Mouse (Mus musculus) left cerebral cortex, adult 11 months (tissue): Measurements from ENCODE around the gene Ntsr1.

Experiments used
- DNase-seq: peaks from one replicate; pipeline ENCODE4 v3.0.0; 2022; ENCODE audit warnings: low spot score

Ntsr1 gene

DNA sequence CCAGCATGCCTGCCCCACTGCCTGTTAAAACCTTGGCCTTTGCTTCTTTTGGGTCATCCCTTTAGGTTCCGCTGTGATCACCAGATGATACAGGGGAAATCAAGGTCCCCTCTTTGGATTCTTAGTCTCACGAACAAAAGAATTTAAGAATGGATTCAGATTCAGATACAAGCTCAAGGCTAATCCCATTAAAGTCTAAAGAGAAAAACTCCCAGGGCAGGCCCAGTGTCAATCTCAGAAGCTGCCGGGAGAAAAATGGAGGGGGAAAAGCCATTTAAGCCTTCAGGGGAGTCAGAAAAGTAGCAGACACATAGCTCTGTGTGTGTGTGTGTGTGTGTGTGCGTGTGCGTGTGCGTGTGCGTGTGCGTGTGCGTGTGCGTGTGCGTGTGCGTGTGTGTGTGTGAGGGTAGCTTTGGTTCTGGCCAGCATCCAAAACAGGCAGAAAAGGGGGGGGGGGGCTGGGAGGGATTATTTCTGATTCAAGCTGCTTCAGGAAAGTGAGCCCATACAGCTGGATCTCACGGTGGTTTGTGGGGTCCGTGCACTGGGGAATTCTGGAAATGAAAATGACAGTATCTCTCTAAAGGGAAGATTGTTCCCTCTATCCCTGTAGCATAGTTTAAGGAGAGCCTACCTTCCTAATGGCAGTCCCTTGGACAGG, 8.8 kb downstream of the Ntsr1 start:
- DNase-seq = no peak

DNA sequence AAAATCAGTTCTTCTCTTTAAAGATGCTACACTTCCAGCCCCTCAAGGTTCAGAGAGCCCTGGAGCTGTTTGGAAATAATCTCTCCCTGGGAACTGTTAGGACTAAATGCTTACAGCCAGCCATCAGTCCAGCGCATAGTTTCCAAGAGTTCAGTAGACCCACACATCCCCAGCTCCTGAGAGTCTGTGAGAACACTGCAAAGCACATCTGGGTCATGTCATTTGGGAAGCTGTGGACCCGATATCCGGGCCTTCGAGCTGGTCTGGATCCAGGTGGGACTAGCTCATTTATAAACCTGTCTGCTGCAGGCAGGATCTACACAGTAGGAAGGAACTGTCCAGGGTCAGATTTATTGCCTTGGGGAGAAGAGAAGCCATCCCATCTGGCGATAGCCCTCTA, 11.1 kb downstream of the Ntsr1 start:
- no peak for DNase-seq

DNA sequence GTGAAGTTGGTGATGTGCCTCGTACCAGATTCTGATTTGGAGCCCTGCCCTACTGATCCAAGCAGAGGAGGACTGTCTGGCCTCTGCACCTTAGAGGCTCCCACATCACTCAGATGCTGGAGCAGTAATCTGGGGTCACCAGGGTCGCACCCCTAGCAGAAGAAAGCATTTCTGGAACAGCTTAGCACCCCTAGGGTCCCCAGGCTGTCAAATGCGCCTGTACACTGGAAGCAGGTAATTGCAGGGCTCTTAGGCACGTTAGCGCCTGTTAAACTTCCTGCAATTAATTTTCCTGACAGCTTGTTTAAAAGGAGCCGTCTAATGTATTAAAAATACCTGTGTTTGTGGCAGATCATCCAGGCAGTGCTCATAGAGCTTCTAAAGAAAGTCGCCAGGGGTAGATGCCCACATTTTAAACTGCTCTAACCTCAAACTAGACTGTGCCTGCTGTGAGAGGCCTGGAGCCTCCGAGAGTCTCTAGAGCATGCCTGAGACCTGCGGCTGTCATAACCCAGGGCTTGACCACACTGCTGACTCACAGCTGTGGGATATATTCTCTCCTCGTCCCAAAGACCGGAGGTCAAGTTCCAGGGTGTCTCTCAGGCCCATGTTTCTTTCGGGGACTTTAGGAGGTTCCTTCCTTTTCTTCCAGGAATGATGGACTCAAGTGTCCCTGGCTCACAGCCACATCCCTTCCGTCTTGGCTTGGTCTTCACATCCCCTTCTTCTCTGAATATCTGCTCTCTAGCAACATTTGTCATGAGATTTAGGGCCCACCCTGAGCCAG, 12.3 kb downstream of the Ntsr1 start:
- DNase-seq = no peak

DNA sequence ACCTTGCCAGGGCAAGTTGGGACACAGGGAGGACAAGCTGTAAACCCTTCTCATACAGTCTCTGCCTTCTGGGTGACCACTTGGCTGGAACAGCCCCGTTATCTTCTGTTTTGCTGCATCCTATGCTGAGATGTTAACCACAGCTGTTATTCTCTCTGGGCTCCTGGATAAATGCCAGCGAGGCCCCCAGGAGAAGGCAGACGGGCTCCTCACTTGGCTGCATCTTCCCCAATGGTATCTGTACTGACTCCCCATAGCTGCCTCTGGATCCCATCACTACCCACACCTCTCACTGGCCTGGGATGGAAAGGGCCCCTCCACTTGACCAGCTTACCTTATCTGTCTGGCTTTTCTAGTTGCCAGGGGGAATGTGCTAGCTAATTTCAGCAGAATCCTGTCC, 13.2 kb downstream of the Ntsr1 start:
- no peak for DNase-seq

DNA sequence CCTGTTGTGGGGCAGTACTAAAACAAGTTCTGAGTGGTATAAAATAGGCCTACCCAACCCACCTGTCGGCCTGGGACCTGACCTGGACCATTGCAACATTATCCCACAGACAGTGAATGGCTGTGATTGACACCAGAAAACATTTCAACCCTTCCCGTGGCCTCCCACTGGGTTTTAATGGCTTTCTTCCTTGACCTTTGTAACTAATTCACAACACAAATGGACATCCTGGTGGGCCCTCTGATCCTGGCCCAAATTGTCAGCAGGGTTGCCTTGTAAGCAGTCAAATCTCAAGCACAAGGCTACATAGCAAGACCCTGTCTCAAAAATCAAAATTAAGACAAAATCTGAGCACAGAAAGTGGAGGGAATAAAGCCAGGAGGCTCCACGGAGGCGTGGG, 14.1 kb downstream of the Ntsr1 start:
- no peak for DNase-seq

DNA sequence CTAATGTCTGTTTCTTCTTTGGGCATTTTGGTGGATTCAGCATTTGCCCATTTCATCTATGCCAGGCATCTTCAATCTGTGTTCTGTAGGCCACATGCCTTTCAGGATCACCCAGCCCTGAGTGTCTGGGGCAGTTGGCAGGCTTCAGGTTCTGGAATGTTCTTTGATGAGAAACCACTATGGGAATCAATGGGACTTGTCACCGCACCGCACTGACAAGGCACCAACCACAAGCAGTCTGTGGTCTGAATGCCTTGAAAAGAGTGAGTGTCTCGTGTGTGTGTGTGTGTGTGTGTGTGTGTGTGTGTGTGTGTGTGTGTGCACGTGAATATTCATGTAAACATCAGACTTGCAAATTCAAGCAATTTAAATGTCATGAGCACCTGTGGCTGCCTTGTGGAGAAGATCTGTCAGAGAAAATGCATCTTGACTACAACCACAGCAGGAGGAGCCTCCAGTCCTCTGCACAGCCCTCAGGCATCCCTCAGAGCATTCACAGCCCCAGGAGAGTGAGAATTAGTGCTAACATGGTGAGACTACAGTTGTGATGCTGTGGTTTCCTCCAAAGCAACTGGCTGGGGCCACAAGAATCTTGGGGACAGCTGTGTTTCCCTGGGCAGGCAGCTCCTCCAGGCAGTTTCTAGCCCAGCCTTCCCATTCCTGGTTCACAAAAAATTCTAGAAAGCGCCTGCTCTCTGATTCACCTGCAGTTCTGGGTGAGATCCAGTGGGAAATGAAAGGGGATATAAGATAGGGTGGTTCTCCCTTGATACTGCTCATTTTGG, 21.9 kb downstream of the Ntsr1 start:
- DNase-seq = no peak

DNA sequence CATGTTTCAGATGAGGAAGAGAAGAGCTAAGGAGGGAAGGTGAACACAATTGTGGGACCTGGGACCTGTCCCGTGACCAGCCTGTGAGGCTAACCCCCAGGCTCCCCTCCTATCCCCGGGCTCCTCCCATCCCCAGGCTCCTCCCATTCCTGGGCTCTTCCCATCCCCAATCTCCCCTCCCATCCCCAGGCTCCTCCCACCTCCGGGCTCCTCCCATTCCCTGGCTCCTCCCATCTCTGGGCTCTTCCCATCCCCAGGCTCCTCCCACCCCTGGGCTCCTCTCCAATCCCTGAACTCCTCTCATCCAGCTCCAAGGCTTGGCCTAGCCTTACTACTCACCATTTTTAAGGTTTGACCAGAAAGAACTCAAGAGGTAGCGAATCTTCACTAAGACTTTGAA, 23.0 kb downstream of the Ntsr1 start:
- DNase-seq = no peak

DNA sequence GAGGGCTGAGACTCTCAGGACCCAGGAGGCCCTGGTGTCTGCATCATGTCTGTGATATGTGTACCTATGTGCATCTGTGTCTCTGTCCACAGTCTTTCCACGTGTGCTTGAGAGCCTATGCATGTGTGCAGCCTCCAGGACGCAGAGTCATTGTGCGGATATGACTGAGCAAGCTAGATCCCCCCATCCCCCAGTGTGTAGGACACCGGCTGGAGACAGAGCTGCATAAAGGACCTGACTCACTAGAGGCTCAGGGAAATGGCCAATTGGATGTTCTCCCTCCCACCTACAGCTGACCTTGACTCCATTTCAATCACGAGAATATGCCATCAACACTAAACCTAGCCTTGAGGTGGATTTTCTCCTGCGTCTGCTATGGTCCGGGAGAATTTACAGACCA, 27.7 kb downstream of the Ntsr1 start:
- no peak for DNase-seq

DNA sequence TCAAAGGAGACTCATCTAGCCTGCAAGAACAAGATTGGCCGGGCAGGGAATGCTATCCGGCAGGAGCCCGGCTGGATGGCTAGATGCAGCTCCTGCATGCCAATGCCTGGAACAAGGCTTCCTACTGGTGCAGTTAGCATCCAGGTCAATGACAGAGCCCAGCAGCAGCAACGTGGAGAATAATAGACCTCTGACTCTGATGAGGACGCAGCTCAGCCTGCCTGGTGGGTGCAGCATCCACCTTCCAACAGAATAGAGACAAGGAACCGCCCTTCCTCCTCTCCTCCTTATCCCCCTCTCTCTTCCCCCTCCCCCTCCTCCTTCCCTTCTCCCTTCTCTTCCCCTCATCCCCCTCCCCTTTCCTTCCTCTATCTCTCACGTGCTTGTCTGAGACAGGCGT, 28.1 kb downstream of the Ntsr1 start:
- no peak for DNase-seq

DNA sequence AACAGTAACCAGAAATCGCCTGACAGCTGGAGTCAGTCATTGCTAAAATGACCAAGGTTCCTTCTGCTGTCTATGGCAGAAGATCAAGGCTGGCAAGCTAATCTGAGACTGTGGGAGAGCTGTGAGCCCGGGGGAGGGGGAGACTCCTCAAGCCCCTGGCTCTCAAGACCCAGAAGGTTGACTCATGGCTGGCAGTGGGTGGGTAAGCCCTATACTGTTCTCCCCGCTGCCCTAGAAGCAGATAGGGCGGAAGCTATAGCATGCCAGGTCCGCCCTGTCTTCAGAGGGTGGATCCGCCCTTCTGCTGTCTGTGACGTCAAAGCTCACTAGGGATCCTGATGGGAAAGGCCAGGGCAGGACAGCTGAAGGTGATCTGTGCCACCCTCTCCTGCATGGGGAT, 30.4 kb downstream of the Ntsr1 start:
- DNase-seq = no peak

DNA sequence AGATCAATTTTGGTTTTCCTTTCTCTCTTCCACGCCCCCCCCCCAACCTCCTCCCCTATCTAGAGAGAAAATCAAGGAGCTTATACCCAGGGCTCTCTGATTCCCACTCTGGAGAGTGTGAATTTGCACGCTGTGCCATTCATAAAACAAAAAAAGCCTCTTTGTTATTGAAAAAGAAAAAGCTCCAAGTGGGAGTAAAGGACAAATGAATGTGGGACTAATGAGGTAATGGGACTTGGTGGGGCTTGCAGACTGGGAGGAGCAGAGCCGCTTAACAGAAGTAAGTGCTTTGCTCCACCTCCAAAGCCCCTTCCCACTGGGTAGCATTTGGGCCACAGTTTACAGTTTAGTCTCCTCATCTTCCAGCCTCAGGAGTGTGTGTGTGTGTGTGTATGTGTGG, 30.8 kb downstream of the Ntsr1 start:
- no peak for DNase-seq

DNA sequence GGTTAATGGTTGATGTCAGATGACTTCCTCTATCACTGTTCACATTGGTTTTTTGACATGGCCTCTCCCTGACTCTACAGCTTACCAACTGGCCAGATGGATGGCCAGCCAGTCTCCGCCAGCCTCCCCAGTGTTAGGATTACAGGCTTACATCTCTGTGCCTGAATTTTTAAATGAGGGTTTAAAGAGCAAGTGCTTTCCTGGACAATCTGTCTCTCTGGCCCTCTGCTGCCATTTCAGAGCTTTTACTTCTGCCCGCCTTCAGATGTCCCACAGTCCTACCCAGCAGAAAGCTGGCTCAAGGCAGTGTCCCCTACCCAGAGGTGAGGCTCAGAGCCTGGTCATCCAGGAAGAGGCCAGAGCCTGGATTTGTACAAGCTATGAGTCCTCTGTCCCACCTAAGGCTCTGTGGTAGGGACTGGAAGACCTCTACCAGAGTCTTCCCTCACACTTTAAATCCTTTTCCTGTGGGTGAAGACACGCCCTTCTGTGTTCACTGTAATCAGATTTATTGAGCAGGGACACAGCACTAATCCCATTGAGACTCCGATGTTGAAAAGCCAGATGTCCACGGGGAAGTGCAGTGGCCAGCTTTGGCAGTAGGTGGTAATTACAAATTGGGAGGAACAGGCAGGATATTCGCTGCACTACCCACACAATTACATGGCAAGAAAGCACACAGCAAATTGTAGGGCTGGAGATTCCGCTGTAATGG, 32.1 kb downstream of the Ntsr1 start:
- DNase-seq = no peak

DNA sequence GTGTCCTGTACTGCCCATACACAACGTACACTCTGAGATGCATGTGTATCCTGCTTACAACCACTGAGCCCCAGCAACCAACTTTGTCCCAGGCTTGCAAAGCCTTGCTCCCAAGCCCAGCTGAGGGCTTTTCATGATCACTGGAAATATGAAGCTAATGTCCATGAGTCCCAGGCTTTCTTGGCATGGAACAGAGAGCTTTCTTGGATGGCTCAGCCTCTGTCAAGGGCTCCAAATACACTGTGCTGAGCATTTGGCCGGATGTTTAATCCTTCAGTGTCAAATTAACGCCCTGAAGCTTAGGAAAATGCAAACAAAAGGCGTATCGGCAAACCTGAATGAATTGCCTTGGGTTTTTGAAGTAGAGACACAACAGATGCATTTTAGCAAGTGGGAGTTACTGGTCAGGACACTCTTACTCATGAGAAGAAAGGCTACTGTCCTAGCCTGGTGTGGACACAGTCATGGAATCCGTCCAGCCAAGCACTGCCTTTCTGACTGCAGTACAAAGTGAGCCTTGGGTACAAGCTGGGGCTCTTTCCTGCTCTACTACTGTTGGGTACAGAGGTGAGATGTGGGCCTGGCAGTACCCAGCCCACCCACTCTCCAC, 32.7 kb downstream of the Ntsr1 start:
- DNase-seq = no peak

DNA sequence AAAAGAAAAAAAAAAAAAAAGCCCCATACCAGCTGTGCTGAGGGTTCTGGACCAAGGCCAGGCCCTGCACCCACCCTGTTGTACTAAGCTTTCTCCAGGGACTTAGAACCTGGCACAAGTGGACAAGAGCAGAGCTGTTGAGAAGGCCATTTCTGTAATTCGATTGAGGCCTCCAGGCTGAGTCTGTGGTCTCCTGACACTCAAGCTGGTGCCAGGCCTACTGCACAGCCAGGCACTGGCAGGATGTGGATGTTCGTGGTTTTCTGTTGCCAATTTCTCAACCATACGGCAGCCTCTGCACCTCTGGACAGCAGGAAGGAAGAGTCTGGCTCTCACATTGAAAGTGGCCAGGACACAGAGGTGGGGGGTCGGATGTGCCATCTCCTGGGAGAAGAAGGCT, 33.5 kb downstream of the Ntsr1 start:
- no peak for DNase-seq

DNA sequence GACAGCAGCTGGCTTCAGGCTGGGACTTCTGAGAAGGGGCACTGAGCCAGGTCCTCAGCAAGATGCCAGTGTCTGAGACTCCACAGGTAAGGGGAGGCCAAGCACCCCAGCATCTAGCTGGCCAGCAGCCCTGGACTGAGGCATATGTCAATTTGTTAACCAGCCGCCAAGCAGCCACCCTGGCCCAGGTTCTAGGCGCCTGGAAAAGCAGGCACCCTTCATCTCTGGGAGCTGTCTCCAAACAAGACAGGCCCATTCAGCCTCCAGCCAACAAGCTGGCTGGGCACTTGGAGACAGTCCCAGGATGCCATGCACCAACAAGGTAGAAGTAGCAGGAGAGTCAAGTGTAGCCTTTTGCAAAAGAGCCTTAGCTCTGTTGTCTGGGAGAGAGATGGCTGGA, 43.9 kb downstream of the Ntsr1 start:
- no peak for DNase-seq

DNA sequence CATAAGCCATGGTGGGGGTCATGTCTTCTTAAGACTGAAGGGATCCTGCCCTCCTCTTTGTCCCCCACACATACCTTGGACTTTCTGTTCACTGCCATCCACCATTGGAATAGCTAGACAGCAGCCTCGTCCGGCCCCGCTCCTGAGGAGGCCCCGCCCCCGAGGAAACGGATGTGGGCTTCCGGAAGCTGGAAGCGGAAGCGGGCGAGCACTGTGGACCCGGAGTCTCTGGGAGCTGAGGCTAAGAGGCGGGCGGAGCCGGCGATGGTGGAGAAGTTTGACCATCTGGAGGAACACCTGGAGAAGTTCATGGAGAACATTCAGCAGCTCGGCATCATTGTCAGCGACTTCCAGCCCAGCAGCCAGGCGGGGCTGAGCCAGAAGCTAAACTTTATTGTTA, 45.3 kb downstream of the Ntsr1 start:
- DNase-seq = no peak

DNA sequence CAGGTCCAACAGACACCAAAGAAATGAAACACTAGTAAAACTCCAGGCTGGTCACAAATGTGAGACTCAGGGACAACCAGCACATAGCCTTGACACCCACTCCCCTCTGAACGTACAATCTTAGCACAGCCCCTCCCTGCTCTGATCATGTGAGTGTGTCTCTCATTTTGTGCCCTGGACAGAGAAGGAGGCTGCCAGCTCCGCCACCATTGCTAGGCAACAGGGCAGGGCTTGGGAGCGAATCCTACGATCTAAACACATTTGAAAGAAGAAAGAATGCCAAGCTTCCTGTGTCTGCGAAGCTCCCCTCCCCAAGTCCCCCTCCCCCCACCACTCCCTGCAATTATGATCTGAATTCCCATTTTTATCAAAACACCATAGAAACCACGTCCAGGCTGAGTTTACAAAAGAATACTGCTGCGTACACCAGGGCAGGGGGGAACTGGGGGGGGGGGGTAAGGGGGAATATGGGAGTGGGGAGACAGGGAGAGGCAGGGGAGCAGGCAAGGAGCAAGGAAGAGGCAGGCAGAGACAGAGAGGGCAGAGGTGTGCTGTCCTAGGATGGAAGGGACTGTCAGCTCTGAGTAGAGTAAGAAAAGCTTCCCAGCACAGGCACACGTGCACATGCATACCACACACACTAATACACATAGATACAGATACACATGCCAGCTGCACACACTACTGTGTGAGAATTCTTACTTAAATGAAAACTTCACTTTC, 47.8 kb downstream of the Ntsr1 start:
- DNase-seq = no peak

DNA sequence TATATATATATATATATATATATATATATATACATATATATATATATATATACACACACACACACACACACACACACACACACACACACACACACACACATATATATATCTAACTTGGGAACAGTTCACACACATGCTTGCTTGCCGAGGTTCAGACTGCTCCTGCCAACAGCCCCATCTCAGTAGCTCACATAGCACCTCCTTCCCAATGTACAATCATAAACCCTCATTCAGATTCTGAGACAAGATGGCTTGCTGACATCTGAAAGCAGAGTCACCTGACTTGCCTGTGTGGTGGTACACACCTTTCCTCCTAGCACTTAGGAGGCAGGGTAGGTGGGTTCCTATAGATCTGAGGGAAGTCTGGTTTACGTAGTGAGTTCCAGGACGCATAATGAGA, 52.6 kb downstream of the Ntsr1 start:
- DNase-seq = no peak

DNA sequence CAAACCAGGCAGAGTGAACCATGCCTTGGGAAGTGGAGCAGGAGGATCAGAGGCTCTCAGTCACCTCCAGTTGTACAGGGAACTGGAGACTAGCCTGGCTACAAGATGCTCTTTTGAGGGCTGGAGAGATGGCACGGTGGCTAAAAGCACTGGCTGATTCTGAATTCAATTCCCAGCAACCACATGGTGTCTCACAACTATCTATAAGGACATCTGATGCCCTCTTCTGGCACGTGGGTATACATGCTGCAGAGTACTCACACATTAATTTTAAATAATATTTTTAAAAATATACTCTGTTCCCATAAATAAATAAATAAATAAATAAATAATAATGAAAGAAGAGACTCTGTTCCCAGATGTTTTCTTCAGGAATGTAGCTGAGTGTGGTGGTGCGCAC, 55.4 kb downstream of the Ntsr1 start:
- DNase-seq = no peak

DNA sequence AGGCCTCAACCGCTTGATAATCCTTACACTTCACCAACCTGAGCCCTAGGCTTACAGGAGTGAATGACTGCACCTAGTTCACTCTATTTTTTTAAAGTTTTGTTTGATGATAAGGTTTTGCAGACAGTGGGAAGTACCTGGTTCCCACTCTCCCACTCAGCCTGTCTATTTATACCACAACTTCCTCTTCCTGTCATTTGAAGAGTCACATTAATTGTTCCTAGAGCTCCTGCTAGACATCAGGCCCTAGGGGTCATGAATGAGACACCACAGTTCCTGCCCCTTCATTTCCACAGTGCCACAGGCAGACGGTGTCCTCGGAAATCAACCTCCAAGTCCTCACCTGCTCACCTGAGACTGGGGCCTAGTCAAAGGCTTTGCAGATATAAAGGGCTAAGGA, 56.7 kb downstream of the Ntsr1 start:
- DNase-seq = no peak

DNA sequence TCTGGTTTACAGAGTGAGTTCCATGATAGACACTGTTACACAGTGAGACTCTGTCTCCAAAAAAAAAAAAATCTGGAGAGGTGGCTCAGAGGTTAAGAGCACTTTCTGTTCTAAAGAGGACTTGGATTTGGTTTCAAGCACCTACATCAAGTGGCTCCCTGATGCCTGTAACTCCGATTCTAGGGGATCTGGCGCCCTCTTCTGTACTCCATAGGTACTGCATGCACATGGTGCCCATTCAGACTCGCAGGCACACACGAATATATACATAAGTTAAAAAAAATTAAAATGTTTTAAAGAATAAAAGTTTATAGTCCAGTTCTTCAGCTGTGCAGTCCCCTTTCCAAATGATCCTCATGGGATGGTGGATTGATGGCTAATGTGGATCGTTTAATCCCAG, 60.5 kb downstream of the Ntsr1 start:
- no peak for DNase-seq
